Mouse (Mus musculus): ENCODE measurements at regions not wholly inside any gene's neighbourhood (a gene's known extent, or its start where the extent isn't known, plus 50 kb on each side); places are given as distances from the start of the nearest gene placed in this dataset.
A peak's percentile ranks its signal among the peaks of the same experiment; 100 is the strongest.

DNA sequence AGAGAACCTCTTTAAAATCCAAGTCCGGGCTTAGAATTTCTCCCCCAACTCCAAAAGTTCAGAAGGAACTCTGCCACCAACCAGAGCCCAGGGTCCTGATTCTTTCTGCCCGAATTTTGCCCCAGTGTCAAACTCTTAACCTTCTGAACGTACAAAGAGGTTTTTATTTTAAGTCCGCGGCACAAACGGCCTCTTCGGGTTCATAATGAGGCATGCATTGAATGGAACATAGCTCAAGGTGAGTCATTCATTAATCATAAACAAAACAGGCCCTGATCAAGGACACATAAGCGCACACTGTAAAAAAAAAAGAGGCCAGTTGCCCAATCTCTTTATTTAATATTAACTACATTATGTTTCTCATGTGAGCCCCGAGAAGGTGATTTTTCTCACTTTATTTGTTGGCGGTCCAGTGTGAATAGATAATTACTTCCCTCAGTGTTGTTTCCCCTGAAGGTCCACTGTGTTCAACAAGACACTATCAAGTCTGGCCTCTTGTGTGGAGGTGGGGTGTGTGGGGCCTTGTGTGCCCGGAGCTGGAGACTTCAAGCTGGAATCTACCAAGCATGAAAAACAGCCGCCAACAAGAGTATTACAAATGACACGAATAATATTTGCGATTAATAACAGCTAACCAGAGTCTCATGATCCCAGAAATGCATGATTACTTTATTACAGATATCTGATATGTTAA lies 241.1 kb upstream of the Sall1 start:
- Histone ChIP-seq H3K9ac (ENCODE audit: low read length) (no peak overlapping the region), H3K36me3 (ENCODE audit: control insufficient read depth, insufficient read depth, low read length) (no peaks in the 10 kb centered on the region), H3K4me2 (ENCODE audit: low read length) (no peak overlapping the region), H3K4me3 (ENCODE audit: control insufficient read depth in 1 of 2, insufficient read depth in 1 of 2, low read depth in 1 of 2, low read length in 2 of 2) (no peak overlapping the region), H3K4me1 (ENCODE audit: control insufficient read depth in 2 of 2, insufficient read depth in 2 of 2, low read length in 2 of 2) (no peaks in the 10 kb centered on the region), H3K9me3 (ENCODE audit: control insufficient read depth, low read length) (no peaks in the 10 kb centered on the region), H3K27me3 (ENCODE audit: control insufficient read depth, insufficient read depth, low read length) (no peaks in the 10 kb centered on the region), H3K27ac (replicated peaks in 1 of 2; ENCODE audit: control insufficient read depth in 1 of 2, insufficient read depth in 1 of 2, low read depth in 2 of 2, low read length in 2 of 2) (no peak overlapping the region)
- no peak for ATAC-seq (ENCODE audit: insufficient number of reproducible peaks, insufficient read depth, low FRiP score, low read depth)
- WGBS, result 84% methylated on average over 14 of the region's 14 CpGs

DNA sequence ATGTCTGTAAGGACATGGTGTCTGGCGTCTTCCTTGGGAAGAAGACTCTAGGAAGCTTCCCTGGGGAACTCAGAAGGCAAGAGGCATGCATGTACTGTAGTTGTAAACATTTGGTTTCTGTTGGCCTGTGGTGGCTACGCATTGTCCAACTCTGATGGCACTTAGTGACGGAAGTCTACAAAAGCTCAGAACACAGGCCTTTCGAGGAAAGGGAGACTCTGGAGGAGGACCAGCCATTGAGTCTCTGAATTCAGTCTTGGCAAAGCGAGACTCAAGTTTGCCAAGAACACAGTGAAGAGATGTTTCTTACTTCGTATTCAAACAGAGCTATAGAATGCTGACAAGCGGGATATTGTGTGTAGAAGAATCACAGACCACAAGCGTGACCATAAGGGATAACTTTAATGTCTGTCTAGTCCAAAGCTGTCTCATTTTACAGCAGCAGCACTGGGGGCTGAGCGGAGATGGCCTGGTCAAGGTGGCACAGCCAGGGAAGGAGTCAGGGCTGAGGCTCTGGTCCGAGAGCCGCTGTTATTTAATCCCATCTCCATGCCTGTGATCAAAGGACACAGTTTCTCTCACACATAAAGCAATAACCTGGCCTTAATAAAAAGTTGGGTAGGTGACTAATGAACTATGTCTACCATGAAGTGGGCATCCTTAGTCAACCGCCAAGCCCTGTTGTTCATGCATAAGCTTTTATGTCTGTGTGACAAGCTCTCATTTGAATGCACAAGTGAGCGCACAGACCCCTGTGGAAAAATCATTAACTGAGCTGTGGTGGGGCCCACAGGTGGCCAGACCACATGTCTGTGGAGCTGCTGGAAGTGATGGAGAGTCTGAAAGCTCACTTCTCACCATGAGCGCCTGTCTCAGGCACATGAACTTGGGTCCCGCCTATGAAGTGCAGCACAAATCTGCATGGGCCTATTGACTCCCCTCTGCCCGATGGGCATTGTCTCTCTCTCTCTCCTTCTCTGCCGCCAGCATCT lies 239.4 kb upstream of the Sall1 start:
- Histone ChIP-seq H3K9me3 (ENCODE audit: control insufficient read depth, low read length) (no peaks in the 10 kb centered on the region), H3K27me3 (ENCODE audit: control insufficient read depth, insufficient read depth, low read length) (no peaks in the 10 kb centered on the region), H3K36me3 (ENCODE audit: control insufficient read depth, insufficient read depth, low read length) (no peaks in the 10 kb centered on the region), H3K4me3 (ENCODE audit: control insufficient read depth in 1 of 2, insufficient read depth in 1 of 2, low read depth in 1 of 2, low read length in 2 of 2) (no peak overlapping the region), H3K9ac (ENCODE audit: low read length) (no peak overlapping the region), H3K4me2 (ENCODE audit: low read length) (no peak overlapping the region), H3K4me1 (ENCODE audit: control insufficient read depth in 2 of 2, insufficient read depth in 2 of 2, low read length in 2 of 2) (no peaks in the 10 kb centered on the region), H3K27ac (replicated peaks in 1 of 2; ENCODE audit: control insufficient read depth in 1 of 2, insufficient read depth in 1 of 2, low read depth in 2 of 2, low read length in 2 of 2) (no peak overlapping the region)
- WGBS, result 90% methylated on average over 17 of the region's 17 CpGs
- ATAC-seq (ENCODE audit: insufficient number of reproducible peaks, insufficient read depth, low FRiP score, low read depth), result no peak

DNA sequence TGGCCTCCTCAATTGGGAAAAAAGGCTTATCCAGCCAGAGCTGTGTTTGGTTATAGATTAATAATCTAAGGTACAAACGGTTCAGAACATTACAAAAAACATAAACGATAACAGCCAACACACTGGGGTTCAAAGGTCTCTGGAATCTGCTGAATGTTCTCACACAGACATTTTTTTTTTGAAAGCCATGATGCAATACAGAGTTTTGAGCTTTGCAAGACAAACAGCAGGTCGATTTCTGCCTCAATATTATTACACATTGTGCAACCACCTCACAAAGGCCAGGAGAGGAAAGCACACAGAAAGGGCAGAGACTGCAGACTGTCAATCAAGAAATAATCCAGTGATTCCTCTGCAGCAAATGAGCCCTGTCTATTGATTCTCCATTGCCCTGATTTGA lies 235.9 kb upstream of the Sall1 start:
- WGBS, result 64% methylated on average over 3 of the region's 3 CpGs
- Histone ChIP-seq H3K9me3 (ENCODE audit: control insufficient read depth, low read length) (no peaks in the 10 kb centered on the region), H3K9ac (ENCODE audit: low read length) (no peak overlapping the region), H3K36me3 (ENCODE audit: control insufficient read depth, insufficient read depth, low read length) (no peaks in the 10 kb centered on the region), H3K4me2 (ENCODE audit: low read length) (no peak overlapping the region), H3K4me3 (ENCODE audit: control insufficient read depth in 1 of 2, insufficient read depth in 1 of 2, low read depth in 1 of 2, low read length in 2 of 2) (no peak overlapping the region), H3K4me1 (ENCODE audit: control insufficient read depth in 2 of 2, insufficient read depth in 2 of 2, low read length in 2 of 2) (no peaks in the 10 kb centered on the region), H3K27ac (replicated peaks in 1 of 2; ENCODE audit: control insufficient read depth in 1 of 2, insufficient read depth in 1 of 2, low read depth in 2 of 2, low read length in 2 of 2) (no peak overlapping the region), H3K27me3 (ENCODE audit: control insufficient read depth, insufficient read depth, low read length) (no peaks in the 10 kb centered on the region)
- ATAC-seq (ENCODE audit: insufficient number of reproducible peaks, insufficient read depth, low FRiP score, low read depth), result no peak

- H3K4me1 ChIP-seq (ENCODE audit: control insufficient read depth in 2 of 2, insufficient read depth in 2 of 2, low read length in 2 of 2), result no peaks in the 10 kb centered on the region
- no peak overlapping the region for H3K4me2 ChIP-seq (ENCODE audit: low read length)
- no peak for ATAC-seq (ENCODE audit: insufficient number of reproducible peaks, insufficient read depth, low FRiP score, low read depth)
- 77% methylated on average over 6 of the region's 6 CpGs for WGBS
- H3K36me3 ChIP-seq (ENCODE audit: control insufficient read depth, insufficient read depth, low read length), result no peaks in the 10 kb centered on the region
- no peaks in the 10 kb centered on the region for H3K27me3 ChIP-seq (ENCODE audit: control insufficient read depth, insufficient read depth, low read length)
- no peak overlapping the region for H3K9ac ChIP-seq (ENCODE audit: low read length)
- no peak overlapping the region for H3K27ac ChIP-seq (replicated peaks in 1 of 2; ENCODE audit: control insufficient read depth in 1 of 2, insufficient read depth in 1 of 2, low read depth in 2 of 2, low read length in 2 of 2)
- no peak overlapping the region for H3K4me3 ChIP-seq (ENCODE audit: control insufficient read depth in 1 of 2, insufficient read depth in 1 of 2, low read depth in 1 of 2, low read length in 2 of 2)
- H3K9me3 ChIP-seq (ENCODE audit: control insufficient read depth, low read length), result no peaks in the 10 kb centered on the region
Observed at GRCm38 (mm10) chr8:89279142-89279541, 235.2 kb upstream of the Sall1 start.

DNA sequence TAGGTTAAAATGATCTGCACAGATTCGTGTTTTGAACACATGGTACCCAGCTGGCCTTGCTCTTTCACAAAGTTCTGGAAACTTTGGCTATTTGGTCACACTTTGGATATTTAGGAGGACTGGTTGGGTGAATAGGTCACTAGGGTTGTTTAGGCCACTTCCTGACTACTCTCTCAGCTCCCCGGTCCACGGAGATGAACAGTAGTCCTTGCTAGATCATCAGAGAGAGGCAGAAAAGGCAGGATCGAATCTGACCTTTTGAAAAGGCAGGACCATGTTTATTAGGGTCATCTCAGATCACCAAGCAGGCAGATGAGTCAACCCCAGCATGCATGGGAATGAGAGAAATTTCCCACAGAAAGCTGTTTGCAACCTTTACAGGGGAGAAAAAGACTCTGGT lies 229.3 kb upstream of the Sall1 start:
- Histone ChIP-seq H3K9ac (ENCODE audit: low read length) (no peak overlapping the region), H3K4me3 (ENCODE audit: control insufficient read depth in 1 of 2, insufficient read depth in 1 of 2, low read depth in 1 of 2, low read length in 2 of 2) (no peak overlapping the region), H3K9me3 (ENCODE audit: control insufficient read depth, low read length) (no peaks in the 10 kb centered on the region), H3K27me3 (ENCODE audit: control insufficient read depth, insufficient read depth, low read length) (peaks cover 10% of the 10 kb centered on the region), H3K27ac (replicated peaks in 1 of 2; ENCODE audit: control insufficient read depth in 1 of 2, insufficient read depth in 1 of 2, low read depth in 2 of 2, low read length in 2 of 2) (no peak overlapping the region), H3K4me1 (ENCODE audit: control insufficient read depth in 2 of 2, insufficient read depth in 2 of 2, low read length in 2 of 2) (no peaks in the 10 kb centered on the region; a peak in 2 of 4 replicates), H3K4me2 (ENCODE audit: low read length) (no peak overlapping the region), H3K36me3 (ENCODE audit: control insufficient read depth, insufficient read depth, low read length) (no peaks in the 10 kb centered on the region)
- ATAC-seq (ENCODE audit: insufficient number of reproducible peaks, insufficient read depth, low FRiP score, low read depth), result no peak
- 64% methylated on average over 4 of the region's 4 CpGs for WGBS

- H3K36me3 ChIP-seq (ENCODE audit: control insufficient read depth, insufficient read depth, low read length), result no peaks in the 10 kb centered on the region
- peak overlapping the region; percentile 83 for H3K4me2 ChIP-seq (ENCODE audit: low read length)
- 2% methylated on average over 28 of the region's 28 CpGs for WGBS
- no peaks in the 10 kb centered on the region for H3K9me3 ChIP-seq (ENCODE audit: control insufficient read depth, low read length)
- no peak for ATAC-seq (ENCODE audit: insufficient number of reproducible peaks, insufficient read depth, low FRiP score, low read depth)
- H3K4me1 ChIP-seq (ENCODE audit: control insufficient read depth in 2 of 2, insufficient read depth in 2 of 2, low read length in 2 of 2), result no peaks in the 10 kb centered on the region; a peak in 2 of 4 replicates
- no peak overlapping the region for H3K27ac ChIP-seq (replicated peaks in 1 of 2; ENCODE audit: control insufficient read depth in 1 of 2, insufficient read depth in 1 of 2, low read depth in 2 of 2, low read length in 2 of 2)
- peak overlapping the region; percentile 49 to 52 for H3K4me3 ChIP-seq (ENCODE audit: control insufficient read depth in 1 of 2, insufficient read depth in 1 of 2, low read depth in 1 of 2, low read length in 2 of 2)
- peak overlapping the region; percentile 57 for H3K9ac ChIP-seq (ENCODE audit: low read length)
- H3K27me3 ChIP-seq (ENCODE audit: control insufficient read depth, insufficient read depth, low read length), result peaks cover 10% of the 10 kb centered on the region
Observed at GRCm38 (mm10) chr8:89272381-89272815, 228.4 kb upstream of the Sall1 start.

GRCm38 (mm10) chr8:89271381-89272355 lies 227.7 kb upstream of the Sall1 start:
- peak overlapping the region; percentile 57 for H3K9ac ChIP-seq (ENCODE audit: low read length)
- no peak for ATAC-seq (ENCODE audit: insufficient number of reproducible peaks, insufficient read depth, low FRiP score, low read depth)
- no peaks in the 10 kb centered on the region for H3K9me3 ChIP-seq (ENCODE audit: control insufficient read depth, low read length)
- WGBS, result 22% methylated on average over 22 of the region's 22 CpGs
- H3K4me2 ChIP-seq (ENCODE audit: low read length), result peak overlapping the region; percentile 83
- H3K4me3 ChIP-seq (ENCODE audit: control insufficient read depth in 1 of 2, insufficient read depth in 1 of 2, low read depth in 1 of 2, low read length in 2 of 2), result peak overlapping the region; percentile 49 to 52
- peaks cover 10% of the 10 kb centered on the region for H3K27me3 ChIP-seq (ENCODE audit: control insufficient read depth, insufficient read depth, low read length)
- no peaks in the 10 kb centered on the region; a peak in 2 of 4 replicates for H3K4me1 ChIP-seq (ENCODE audit: control insufficient read depth in 2 of 2, insufficient read depth in 2 of 2, low read length in 2 of 2)
- H3K36me3 ChIP-seq (ENCODE audit: control insufficient read depth, insufficient read depth, low read length), result no peaks in the 10 kb centered on the region
- no peak overlapping the region for H3K27ac ChIP-seq (replicated peaks in 1 of 2; ENCODE audit: control insufficient read depth in 1 of 2, insufficient read depth in 1 of 2, low read depth in 2 of 2, low read length in 2 of 2)
